Mouse (Mus musculus): ENCODE measurements at regions not wholly inside any gene's neighbourhood (a gene's known extent, or its start where the extent isn't known, plus 50 kb on each side); places are given as distances from the start of the nearest gene placed in this dataset.

DNA sequence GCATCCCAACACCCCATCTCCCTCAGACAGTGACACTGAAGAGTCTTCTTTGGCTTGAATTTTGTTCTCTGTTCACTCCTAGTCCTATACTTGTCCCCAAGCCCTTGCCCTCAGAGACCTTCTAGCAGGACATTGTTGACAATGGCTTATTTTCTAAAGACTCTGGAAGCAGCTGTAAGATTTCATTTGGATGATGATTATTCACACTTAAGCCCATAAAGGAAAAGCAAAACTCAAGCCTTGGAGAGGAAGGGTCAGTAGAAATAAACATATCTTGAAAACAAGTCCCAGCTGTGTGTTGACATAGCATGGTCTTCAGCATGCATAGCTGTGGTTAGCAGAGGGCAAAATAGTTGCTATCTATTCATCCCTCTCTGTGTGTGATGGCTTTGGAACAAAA is 59.9 kb upstream of the Cdh11 start:
- DNase-seq (ENCODE audit: low spot score), result no peak

DNA sequence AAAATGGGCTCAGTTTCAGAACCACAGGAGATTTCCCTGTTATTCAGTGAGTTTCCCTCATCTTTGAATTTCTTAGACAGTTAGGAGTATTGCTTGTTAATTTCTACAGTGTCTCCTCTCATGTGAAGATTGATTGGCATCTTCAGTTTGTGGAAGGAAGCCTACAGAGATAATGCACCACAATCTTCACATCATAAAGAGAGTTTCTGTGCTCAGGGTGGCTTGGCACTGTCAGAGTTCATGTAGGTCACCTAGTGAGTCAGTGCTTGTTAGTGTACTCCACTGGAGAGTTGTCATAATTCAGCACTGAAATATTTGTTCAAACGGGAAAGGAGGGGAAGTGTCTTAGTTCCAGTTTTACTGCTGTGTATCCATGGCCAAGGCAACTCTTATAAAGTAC is 74.6 kb upstream of the Cdh11 start:
- no peak for DNase-seq (ENCODE audit: low spot score)

DNA sequence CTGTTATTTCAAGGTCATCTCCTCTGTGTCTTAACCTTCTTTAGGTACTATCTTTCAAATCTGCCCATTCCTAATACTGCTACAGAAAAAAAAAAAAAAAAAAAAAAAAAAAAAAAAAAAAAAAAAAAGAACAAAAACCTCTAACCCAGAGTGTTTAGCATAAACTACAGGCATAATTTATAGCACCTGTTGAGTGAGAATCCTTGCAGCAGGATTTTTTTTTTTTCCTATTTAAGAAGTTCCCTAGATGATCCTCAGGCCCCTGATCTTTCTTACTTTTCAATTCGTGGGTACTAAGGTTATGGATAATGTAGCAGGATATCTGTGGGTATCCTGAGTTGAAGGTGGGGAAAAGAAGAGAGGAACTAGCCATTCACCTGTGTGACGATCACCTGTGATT is 114.1 kb upstream of the Cdh11 start:
- no peak for DNase-seq (ENCODE audit: low spot score)

DNA sequence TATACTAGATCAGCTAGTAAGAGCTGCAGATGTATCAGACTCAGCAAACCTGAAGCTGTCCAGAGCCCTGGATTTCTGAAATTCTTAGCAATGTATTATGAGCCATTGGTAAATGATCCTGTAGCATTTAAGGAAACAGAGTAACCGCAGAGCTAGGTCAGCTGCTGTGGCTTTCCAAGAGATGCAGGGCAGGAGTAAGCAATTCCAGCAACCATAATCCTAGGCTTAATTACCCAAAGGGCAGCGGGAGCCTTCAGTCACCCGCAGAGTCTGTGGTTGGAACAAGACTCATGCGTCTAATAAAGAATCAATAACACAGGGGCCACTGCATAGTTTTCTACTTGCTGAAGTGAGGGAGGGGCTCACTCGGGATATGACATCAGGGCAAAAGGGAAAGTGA is 115.2 kb upstream of the Cdh11 start:
- DNase-seq (ENCODE audit: low spot score), result no peak

DNA sequence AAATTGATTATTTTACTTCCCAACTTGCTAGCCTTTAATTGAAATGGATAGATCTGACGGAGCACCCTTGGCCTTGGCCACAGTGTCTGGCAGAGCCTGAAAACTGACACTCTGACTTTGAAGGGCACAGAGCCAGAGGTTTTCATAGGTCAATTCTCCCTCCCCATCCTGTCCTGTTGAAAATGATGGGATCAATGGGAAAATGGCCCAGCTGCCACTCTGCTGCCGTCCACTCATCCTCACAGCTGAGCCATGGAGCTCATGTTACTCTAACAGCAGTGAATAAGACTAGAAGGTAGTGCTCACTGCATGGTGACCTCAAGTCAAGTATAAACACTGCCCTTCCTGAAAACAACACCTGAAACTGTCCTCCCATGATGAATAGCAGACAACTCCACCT is 122.0 kb upstream of the Cdh11 start:
- no peak for DNase-seq (ENCODE audit: low spot score)

DNA sequence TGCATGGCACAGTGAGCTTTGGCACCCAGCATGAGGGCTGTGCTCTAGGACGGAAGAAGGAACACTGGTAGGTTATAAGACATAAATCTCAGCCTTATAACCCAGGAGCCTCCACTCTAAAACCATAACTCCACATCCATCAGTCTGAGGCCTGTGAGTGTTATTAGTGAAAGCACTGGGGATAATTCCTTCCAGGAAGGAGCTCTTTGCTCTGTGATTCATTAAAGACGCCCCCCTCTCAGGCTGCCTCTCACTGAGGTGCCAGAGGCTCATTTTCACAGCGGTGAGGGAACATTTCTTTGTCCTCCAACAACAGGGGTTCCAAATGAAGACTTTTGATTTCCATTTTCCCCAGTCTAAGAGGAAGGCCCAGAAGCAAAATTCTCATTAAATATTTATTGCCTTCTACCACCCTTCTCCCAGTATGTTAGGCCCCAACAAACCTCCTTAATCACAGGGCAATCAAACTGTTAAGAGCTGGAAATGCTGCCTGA is 145.9 kb upstream of the Cdh11 start:
- DNase-seq (ENCODE audit: low spot score), result no peak

DNA sequence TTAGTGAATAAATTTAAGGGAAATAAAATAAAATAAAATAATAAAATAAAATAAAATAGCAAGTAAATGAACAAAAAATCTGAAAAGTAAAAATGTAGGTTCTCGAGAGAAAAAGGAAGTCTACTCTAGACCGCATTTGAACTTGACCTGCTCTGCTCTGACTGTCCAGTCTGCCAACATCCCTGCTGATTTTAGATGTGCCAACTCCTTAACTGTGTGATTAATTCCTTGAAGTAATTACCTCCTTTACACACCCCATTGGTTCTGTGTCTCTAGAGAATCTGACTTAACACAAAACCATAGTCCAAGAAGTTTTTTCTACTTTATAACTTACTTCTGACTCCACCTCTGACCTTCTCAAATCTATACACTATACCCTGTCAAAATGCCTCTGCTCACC is 153.3 kb upstream of the Cdh11 start:
- no peak for DNase-seq (ENCODE audit: low spot score)

DNA sequence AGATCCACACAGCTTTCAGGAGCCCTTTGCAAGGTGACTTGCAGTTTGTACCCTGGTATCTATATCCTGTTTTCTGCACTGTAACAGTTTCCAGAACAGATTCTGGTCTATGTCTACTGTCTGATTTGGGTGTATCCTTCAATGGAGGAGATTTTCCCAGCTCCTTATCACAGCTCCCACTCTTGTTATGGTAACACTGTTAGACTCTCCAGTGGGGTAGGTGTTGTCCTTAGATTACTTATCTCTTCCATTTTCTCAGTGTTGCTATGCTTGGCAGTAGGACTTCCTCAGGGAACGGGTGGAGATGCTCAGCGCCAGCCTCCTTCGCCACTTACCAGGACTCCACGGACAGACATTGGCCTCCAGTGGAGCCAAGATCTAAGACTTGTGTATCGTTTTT is 160.1 kb upstream of the Cdh11 start:
- DNase-seq (ENCODE audit: low spot score), result no peak

DNA sequence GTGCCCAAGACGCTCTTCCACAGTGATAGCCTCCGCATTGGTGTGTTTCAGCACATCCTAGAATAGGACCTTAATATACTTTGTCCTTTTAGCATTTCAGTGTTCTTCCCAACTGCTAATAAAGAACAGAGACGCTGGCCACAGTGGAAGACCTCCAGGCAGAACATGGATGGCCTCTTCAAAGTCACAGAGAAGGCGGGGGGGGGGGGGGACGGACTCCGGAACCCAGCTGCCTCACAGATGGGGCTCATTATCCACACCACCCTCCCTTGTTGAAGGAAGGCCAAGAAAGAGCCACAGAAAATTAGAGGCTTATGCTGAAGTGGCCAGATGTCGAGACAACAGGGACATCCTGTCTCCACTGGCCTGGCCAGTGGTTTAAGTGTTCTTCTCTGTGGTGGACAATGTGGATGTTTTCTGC is 192.7 kb upstream of the Cdh11 start:
- no peak for DNase-seq (ENCODE audit: low spot score)

DNA sequence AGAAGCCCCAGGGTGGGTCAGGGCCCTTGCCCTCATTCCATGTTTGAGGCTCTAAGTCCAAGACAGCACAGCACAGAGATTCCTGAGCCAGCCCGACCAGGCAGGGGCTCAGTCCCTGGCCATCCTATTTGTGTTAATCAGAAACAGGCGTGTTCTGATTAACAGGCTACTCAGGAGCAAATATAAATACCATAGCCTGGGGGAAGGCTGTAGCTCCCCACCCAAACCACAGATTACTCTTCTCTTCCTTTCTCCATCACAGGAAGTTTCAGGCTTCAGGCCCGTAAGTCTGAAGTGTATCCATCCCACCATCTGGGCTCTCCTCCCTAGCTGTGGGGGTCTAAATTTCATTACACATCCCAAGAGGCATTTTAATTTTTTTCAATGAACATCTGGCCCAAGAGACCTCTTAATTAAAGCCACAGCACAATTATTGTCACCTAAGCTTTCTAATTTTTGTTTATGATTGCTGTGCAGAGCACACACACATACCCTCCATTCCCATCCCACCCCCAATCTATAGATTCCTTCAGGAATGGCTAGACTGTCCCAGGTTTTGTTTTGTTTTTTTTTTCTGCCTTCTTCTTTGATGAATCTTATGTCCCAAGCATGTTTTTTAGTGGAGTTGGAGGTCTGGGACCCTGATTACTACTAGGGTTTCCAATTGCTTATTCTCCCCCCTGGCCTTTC is 197.9 kb upstream of the Cdh11 start:
- no peak for DNase-seq (ENCODE audit: low spot score)

DNA sequence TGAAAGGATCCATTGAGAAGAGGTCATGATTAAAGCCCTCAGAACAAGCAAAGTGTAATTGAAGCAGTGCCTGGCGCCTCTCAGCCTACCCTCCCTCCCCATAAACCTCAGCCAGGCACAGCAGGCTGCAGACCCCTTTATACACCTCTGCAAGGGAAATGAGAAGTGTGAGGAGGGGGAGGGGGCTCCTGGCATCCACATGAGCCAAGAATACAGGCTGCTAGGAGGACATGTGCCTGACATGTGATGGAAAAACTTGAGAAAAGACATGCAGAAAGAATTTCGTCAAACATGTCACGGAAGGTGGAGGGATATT is 198.4 kb upstream of the Cdh11 start:
- no peak for DNase-seq (ENCODE audit: low spot score)

DNA sequence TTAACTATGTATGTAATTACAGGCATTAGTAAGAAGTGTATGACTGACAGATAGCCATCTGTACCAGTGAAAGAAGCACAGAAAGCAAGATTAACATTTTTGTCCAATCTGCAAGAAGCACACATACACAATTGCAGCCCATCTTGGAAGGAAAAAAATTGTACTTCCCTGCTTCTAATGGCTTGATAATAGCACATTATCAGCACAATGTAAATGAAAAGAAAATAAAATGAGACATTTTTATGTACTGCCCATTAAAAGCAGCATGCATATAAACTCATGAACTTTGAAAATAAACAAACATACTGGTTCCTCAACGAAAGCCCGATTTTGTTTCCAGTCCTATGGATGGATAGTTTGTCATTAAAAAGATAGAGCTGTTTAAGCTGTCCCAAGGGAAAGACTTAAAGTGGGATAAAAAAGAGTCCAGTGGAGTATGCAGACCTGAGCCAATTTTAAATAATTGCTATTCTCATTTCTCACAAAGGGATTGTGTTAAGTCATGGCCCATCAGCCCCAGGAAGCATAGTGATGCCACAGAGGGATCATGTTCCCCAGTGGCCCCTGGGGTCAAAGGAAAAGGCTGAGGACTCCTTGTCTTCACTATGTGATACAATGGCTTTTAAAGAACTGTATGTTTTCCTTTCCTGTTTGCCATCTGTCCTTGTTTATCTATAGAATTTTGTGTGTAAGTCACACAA is 222.0 kb upstream of the Cdh11 start:
- no peak for DNase-seq (ENCODE audit: low spot score)

DNA sequence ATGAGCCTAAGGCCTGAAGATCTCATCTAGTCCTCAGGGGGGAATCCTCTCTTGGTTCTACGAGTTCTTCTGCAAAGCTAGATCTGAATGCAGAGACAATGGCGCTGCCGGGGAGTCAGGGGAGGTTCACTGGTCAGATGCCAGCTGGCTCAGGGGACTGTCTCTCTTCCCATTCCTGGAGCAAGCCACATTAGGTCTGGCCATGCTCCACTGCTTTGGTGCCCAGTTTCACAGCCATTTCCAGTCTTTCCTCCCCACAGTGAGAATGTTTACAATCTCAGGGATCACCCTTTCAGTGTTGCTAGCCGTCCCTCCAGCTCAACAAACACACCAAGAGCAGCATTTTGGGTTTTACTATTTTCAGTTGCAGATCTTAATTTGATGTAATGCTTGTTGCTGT is 233.7 kb upstream of the Cdh11 start:
- DNase-seq (ENCODE audit: low spot score), result no peak

DNA sequence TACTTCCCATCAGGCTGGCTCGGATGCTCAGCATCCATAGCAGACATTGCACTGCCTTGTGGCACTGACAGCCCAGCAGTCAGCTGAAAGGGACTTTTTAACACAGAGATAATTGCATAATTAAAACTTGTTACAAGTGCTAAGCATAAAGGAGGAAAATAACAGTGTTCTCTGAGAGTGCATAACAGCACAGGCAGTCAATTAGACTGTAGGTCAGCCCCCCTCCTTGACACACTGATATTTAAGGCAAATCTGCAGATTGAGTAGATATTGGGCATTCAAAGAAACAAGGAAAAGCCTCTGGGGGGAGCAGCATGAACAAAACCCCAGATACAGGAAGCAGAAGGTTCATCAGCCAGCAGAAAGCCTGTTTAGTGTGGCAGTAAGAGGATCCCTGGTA is 237.8 kb upstream of the Cdh11 start:
- DNase-seq (ENCODE audit: low spot score), result no peak

DNA sequence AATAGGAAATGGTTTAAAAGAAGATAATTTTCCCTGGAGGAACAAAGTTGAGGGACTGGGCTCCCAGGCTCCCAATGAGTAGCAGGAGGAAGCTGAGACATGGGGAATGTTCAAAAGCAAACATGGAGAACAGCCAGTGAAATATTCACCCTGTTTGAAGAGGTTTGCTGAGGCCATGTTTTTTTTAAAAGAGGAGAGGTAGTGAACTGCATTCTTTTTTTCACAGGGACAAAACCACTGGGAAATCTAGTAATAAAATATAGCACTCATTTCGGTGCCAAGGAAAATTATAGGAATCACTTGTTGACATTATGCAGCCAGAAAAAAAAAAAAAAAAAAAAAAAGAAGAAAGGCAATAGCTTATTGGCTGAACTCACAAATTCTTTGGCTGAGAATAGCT is 246.3 kb upstream of the Cdh11 start:
- DNase-seq (ENCODE audit: low spot score), result no peak

DNA sequence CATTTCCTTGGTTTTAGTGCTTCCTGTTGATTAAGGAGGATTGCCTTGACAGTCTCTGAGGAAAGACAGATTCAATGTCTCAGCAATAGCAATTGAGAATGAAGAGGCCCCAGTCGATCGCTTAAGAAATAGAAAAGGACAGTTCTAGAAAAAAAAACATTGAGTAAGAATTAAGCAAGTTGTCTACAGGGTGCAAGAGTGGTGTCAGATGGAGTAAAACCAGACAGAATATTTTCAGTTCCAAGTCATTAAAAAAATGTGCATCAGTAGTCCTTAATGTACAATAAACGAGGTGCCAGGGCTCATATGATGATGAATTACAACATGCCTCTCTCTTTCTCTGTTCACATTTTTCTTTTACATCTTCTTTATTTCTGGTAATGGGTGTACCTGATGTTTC is 248.5 kb upstream of the Cdh11 start:
- DNase-seq (ENCODE audit: low spot score), result no peak

DNA sequence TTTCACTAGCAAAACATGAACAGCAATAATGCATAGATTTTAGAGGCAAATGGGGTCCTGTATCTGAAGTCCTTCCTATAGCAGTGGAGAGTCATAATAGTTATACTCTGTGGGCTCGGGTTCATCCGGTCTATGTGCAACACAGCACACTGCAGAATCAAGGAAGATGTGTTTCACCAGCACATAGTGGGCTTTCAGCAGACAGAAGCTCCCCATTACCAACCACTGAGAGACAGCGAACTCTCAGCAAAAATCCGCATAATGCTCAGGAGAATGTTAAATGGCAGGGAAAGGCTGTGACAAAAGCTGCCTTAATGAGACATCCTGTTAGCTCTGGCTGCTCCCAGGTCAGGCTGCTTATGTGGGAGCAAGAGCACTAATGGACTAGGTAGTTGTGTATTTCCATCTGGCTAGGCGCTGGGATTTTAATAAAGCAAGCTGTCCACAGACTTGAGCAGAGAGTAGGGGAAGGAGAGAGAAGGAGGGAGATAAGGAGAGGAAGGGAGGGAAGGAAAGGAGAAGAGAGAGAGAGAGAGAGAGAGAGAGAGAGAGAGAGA is 286.7 kb upstream of the Cdh11 start:
- no peak for DNase-seq (ENCODE audit: low spot score)

DNA sequence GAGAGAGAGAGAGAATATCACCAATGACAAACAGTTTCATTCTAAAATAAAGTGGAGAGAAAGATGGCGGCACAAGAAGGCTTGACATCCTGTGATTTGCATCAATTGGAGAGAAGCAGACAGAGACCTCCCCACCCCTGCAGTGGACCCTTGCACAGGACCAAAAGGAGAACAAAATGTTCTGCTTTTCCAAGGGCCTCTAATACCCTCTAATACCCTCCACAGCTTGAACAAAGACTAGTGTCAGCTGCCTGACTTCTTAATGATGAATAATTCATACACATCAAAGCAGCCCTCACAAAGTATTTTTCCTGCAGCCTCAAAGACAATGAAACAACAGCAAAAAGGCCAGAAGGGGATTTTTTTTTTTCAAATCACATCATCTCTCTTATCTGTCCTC is 287.2 kb upstream of the Cdh11 start:
- DNase-seq (ENCODE audit: low spot score), result no peak

DNA sequence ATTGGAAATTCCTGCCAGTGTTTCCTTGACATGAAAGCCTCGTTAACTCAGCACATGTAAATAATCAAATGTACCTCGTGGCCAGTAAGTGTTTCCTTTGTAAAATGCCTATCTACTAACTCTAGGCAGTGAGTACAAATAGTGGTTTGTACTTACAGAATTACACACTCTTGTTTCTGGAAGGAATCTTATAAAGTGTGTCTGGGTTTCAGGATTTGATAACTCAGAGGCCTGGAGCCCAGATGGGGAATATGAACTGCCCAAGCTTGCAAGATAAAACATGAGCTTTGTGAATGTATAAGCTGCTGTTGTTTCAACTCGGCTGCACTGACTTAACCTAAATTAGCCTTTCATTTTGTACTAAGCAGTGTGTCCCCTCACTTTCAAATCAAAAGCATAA is 293.1 kb upstream of the Cdh11 start:
- DNase-seq (ENCODE audit: low spot score), result no peak

DNA sequence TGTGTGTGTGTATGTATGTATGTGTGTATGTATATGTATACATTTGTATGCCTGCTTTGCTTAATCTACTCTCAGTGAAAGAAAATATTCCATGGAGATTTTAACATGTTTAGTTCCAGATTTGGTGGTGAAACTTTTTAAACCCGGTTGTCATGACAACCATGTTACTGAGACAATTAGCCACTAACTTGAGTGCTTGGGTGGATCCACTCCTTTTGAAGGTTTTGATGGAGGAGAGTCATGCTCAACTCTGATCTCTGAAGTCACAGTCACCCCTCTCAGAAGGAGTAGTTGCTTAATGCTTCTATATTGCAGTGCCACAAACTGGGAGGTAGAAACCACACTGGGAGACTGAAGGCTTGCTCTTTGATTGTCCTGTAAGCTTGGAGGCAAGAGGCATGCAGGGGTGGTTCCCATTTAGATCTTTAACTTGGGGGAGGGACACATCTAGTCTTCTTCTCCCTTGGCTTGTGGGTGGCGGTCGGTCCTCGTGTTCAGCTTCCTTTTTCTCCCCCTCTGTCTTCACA is 301.6 kb upstream of the Cdh11 start:
- no peak for DNase-seq (ENCODE audit: low spot score)

DNA sequence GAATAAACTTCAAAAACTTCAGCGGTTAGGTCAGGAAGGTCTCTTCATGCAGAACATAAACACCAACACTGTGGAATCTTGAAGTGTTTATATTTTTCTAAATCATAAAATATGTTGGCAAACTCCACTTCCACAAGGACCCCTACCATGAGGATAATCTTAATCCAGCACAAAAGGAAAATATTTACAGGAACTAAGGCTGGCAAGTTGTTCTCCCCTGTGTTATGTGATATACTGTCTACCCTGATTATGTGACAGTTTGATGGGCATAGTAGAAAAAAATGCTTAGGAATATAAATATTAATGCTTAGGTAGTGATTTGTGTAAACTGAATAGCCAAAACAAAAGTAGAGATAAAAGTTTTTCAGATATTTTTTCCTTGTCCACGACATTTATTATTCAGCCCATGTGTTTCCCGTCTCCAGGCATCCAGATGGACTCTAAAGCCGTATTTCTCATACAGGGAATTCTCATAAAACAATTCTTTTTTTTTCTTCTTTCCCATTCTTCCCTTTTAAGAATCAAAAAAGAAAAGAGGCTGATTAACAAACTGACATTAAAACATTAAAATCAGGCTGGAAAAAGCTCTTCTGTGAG is 311.2 kb upstream of the Cdh11 start:
- DNase-seq (ENCODE audit: low spot score), result no peak

DNA sequence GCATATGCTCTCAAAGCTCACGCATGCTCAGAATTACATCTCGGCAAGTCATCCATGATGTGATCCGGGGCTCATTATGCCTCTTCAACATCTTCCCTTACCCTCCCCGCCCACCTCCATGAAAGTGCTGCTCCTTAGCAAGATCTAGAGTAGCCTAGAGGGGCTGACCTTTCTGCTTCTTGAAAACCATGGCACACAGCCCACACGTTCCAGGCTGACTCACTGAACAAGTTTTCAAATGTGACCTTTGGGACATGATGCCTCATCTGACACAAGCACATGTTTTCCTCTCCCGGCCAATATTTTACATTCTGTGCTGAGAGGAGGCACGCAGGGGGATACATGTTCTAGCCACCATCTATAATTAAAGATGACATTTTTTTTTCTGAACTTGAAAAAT is 340.1 kb upstream of the Cdh11 start:
- no peak for DNase-seq (ENCODE audit: low spot score)

DNA sequence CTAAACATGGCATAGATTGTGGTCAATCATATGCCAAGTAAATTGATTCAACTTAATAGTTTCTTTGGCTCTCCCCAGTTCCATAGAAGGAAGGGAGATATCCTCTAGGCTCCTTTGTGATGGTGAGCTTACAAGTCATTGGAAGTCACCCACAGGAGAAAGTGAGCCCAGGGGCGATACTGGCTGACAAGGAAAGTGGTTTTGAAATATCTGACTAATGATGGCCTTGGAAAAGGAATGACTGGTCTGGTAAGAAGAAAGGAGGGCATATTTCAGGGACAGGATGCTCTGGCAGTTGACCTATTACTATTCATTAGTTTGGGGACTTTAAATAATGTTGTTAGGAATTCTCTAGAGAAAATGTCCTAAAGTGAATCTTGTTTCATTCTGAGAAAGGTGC is 352.7 kb upstream of the Cdh11 start:
- DNase-seq (ENCODE audit: low spot score), result no peak
